Mouse (Mus musculus) limb, embryonic 15.5 days (tissue): ENCODE results near the gene Zfp423. TPM values are rescaled to one million over a fixed set of nuclear protein-coding genes. Genes with fewer than 3 reads are reported as not detected.

ENCODE experiments used
- polyA plus RNA-seq: library from polyadenylated mRNA; unstranded; fragments of >200 nt; fragmentation: Nextera tagmentation; extraction: Ambion mirVana; gene quantifications from 2 replicates; pipeline ENCODE4 v1.2.1, GENCODE M21; 2015

Gene Zfp423
- polyA plus RNA-seq, 1 experiment from 2014 or later = 14.5 TPM

Other genes starting within 250 kb of the Zfp423 start
- 61.3 and 61.7 TPM in 2 replicates for gene Cnep1r1, start 159.2 kb upstream of the Zfp423 start, polyA plus RNA-seq
- 45.0 and 46.3 TPM in 2 replicates for gene Heatr3, start 178.3 kb upstream of the Zfp423 start, polyA plus RNA-seq
- 5.8 and 7.3 TPM in 2 replicates for gene Tent4b, start 239.6 kb upstream of the Zfp423 start, polyA plus RNA-seq